8 mouse cellular contexts compared by ENCODE assay signal in genomic region chr1:84933472-84934150, GRCm38 (mm10). TPM values are rescaled to one million over a fixed set of nuclear protein-coding genes. Genes with fewer than 3 reads are reported as not detected.
DNase-seq lines count a peak whose midpoint lies in the region; ATAC-seq lines count a peak whose summit lies in the region.

No protein-coding gene starts in this region.

- H3K4me3 ChIP-seq in forebrain, embryonic 14.5 days (ENCODE audit: low read depth, low read length) = peak overlapping the region; percentile 65
- peak overlapping the region; percentile 26 for H3K4me3 ChIP-seq in liver, embryonic 16.5 days (ENCODE audit: low read depth, low read length)
- peak overlapping the region; percentile 63 for H3K4me3 ChIP-seq in neural tube, embryonic 13.5 days

- H3K4me2 ChIP-seq in forebrain, embryonic 14.5 days (ENCODE audit: low read length) = peak overlapping the region; percentile 70
- peak overlapping the region; percentile 50 for H3K4me2 ChIP-seq in liver, embryonic 16.5 days (ENCODE audit: low read depth, low read length)
- H3K4me2 ChIP-seq in neural tube, embryonic 13.5 days = peak overlapping the region; percentile 76

- peak; percentile 91 for DNase-seq in ES-CJ7 (ENCODE audit: low read depth, low spot score)
- DNase-seq in c-Kit-positive CD71-positive TER-119-negative erythroid progenitor cells, embryonic 14.5 days (ENCODE audit: low read depth) = peak; percentile 24
- DNase-seq in forebrain, embryonic 14.5 days (ENCODE audit: low spot score) = peak; percentile 87
- peak; percentile 69 to 80 for DNase-seq in heart, postnatal 14 days
- peak; percentile 88 for DNase-seq in layer of hippocampus, adult 11-12 months (ENCODE audit: low spot score)
- DNase-seq in urinary bladder, adult 18-20 months (ENCODE audit: low spot score in 2 of 2) = peak; percentile 45 to 70

- intact Hi-C loops in heart, postnatal 14 days (cut with DNase I) = no loop called here

- peak overlapping the region; percentile 90 for H3K9ac ChIP-seq in forebrain, embryonic 14.5 days (ENCODE audit: low read length)
- H3K9ac ChIP-seq in liver, embryonic 16.5 days (ENCODE audit: low read depth, low read length) = no peak overlapping the region
- H3K9ac ChIP-seq in neural tube, embryonic 13.5 days = peak overlapping the region; percentile 89

- no peaks in the 10 kb centered on the region for H3K27me3 ChIP-seq in forebrain, embryonic 14.5 days (replicated peaks; ENCODE audit: control insufficient read depth, insufficient read depth, low read length)
- peaks cover 20% of the 10 kb centered on the region for H3K27me3 ChIP-seq in liver, embryonic 16.5 days (ENCODE audit: control insufficient read depth, insufficient read depth, low read depth, low read length)
- H3K27me3 ChIP-seq in neural tube, embryonic 13.5 days = peaks cover 14% of the 10 kb centered on the region

- WGBS in forebrain, embryonic 14.5 days = 6% methylated on average over 22 of the region's 22 CpGs
- WGBS in liver, embryonic 16.5 days (ENCODE audit: insufficient replicate concordance) = 8% methylated on average over 22 of the region's 22 CpGs
- WGBS in neural tube, embryonic 13.5 days = 13% methylated on average over 22 of the region's 22 CpGs

- no peak overlapping the region for H3K27ac ChIP-seq in forebrain, embryonic 14.5 days (ENCODE audit: low read depth, low read length)
- no peak overlapping the region for H3K27ac ChIP-seq in liver, embryonic 16.5 days (ENCODE audit: low read length)
- H3K27ac ChIP-seq in neural tube, embryonic 13.5 days (replicated peaks) = peak overlapping the region; percentile 93

- H3K36me3 ChIP-seq in forebrain, embryonic 14.5 days (ENCODE audit: control insufficient read depth, insufficient read depth, low read length) = 0 out of 2 replicates have a peak, but pooled peaks cover 5% of the 10 kb centered on the region
- H3K36me3 ChIP-seq in liver, embryonic 16.5 days (ENCODE audit: control insufficient read depth, insufficient read depth) = no peaks in the 10 kb centered on the region
- H3K36me3 ChIP-seq in neural tube, embryonic 13.5 days = peaks cover 7% of the 10 kb centered on the region

- peak; percentile 16 for ATAC-seq in forebrain, embryonic 14.5 days
- no peak for ATAC-seq in liver, embryonic 16.5 days (ENCODE audit: low read depth)
- peak; percentile 1; the same call in 1 of the 2 replicates for ATAC-seq in neural tube, embryonic 13.5 days (ENCODE audit: low read depth)

- 0 out of 2 replicates have a peak, but pooled peaks cover 3% of the 10 kb centered on the region for H3K4me1 ChIP-seq in forebrain, embryonic 14.5 days (ENCODE audit: control insufficient read depth, insufficient read depth, low read length)
- peaks cover 4% of the 10 kb centered on the region; the same call in 1 of the 2 replicates for H3K4me1 ChIP-seq in liver, embryonic 16.5 days (ENCODE audit: control insufficient read depth, low read depth, low read length)
- peaks cover 11% of the 10 kb centered on the region; the same call in 1 of the 2 replicates for H3K4me1 ChIP-seq in neural tube, embryonic 13.5 days (replicated peaks)

- no peaks in the 10 kb centered on the region for H3K9me3 ChIP-seq in forebrain, embryonic 14.5 days (replicated peaks; ENCODE audit: control insufficient read depth, low read length)
- no peaks in the 10 kb centered on the region for H3K9me3 ChIP-seq in liver, embryonic 16.5 days (replicated peaks; ENCODE audit: control insufficient read depth, low read length)
- H3K9me3 ChIP-seq in neural tube, embryonic 13.5 days = no peaks in the 10 kb centered on the region

RNA-seq across cellular contexts. Expression of gene Slc16a14, which starts 1.3 kb away (rescaled TPM):
- polyA plus RNA-seq in forebrain, embryonic 14.5 days (2014; fragmentation: Nextera tagmentation; extraction: Ambion mirVana) = 9.1 and 9.9 TPM in 2 replicates
- under 1 TPM; 0.38 to 0.51 TPM for total RNA-seq in heart, postnatal 14 days (2021)
- 0.04 TPM in 1 of 2 replicates, not detected in the other for polyA plus RNA-seq in liver, embryonic 16.5 days (2015; fragmentation: Nextera tagmentation; extraction: Ambion mirVana)
- 7.5 and 8.0 TPM in 2 replicates for polyA plus RNA-seq in neural tube, embryonic 13.5 days (2015; fragmentation: Nextera tagmentation; extraction: Ambion mirVana)

Comparison
In these comparisons a context has a peak if more than half of its experiments do, and no peak if none do; other contexts are left out.
1. DNase-seq: peak in every context shown above with its lines; median percentile 91 in ES-CJ7; 88 in layer of hippocampus, adult 11-12 months; 87 in forebrain, embryonic 14.5 days; 74 in heart, postnatal 14 days; 58 in urinary bladder, adult 18-20 months; 24 in c-Kit-positive CD71-positive TER-119-negative erythroid progenitor cells, embryonic 14.5 days.